Mouse (Mus musculus): ENCODE results near the gene Itga2b. TPM values are rescaled to one million over a fixed set of nuclear protein-coding genes. Genes with fewer than 3 reads are reported as not detected.
"Not testable (repeated sequence)": the region's sequence is repeated elsewhere in the genome, so short reads cannot be mapped to it uniquely, and the experiment has no call there.

Gene Itga2b
- polyA plus RNA-seq, 1 experiment, result 648 TPM

DNA sequence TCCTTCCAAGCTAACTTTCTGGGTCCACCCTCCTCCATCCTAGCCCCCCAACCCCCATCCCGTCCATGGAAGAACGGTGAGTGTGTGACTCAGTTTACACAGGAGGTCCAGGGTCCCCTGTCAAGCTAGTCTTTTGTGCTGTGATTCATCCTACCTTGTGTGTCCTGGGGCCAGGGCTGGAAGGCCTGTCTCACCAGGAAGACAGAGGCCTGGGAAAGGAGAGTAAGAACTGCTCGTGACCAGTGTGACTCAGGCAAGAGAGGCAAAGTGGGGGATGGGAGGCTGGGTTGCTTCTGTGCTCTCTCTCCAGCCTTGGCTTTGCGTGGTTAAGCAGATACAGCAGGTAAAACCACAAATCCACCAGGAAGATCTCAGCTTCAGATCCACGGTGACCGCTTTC lies 45.3 kb downstream of the Itga2b start:
- no peak overlapping the region for H3K27ac ChIP-seq (ENCODE audit: control insufficient read depth, insufficient read depth, low read depth, low read length, poor library complexity)
- TF ChIP-seq CTCF (IDR thresholded peaks at IDR 0.05; ENCODE audit: control insufficient read depth, insufficient read depth, low read length) (no peak), POLR2A (IDR thresholded peaks at IDR 0.05; ENCODE audit: borderline replicate concordance, control insufficient read depth, low read depth, low read length) (no peak)
- H3K4me1 ChIP-seq (ENCODE audit: control insufficient read depth, insufficient read depth, low read length), result no peaks in the 10 kb centered on the region; the same call in 1 of the 2 replicates
- 81% methylated on average over 6 of the region's 6 CpGs for whole genome bisulfite sequencing
- H3K4me3 ChIP-seq (replicated peaks; ENCODE audit: control insufficient read depth, low read depth, low read length), result no peak overlapping the region

DNA sequence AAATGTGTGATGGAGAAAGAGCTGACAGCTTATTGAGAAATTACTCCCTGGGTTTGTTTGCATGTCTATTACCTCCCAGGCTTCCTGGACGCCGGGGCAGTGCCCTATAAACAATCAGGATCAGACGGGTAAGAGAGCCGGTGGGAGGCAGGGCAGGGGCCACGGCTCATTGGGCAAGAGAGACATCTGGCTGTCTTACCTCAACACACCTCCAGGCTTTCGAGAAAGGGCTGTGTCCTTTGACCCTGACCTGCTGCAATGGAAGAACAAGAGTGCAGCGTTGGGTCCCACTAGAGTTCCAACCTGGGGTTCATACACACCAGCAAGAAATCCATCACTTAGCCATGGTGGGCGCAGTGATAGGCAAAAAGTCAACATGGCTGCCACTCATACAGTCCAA lies 48.4 kb downstream of the Itga2b start:
- Histone ChIP-seq H3K4me3 (replicated peaks; ENCODE audit: control insufficient read depth, low read depth, low read length) (no peak overlapping the region), H3K27ac (ENCODE audit: control insufficient read depth, insufficient read depth, low read depth, low read length, poor library complexity) (no peak overlapping the region), H3K4me1 (ENCODE audit: control insufficient read depth, insufficient read depth, low read length) (no peaks in the 10 kb centered on the region)
- WGBS, result 67% methylated on average over 8 of the region's 8 CpGs
- TF ChIP-seq POLR2A (IDR thresholded peaks at IDR 0.05; ENCODE audit: borderline replicate concordance, control insufficient read depth, low read depth, low read length) (no peak), CTCF (IDR thresholded peaks at IDR 0.05; ENCODE audit: control insufficient read depth, insufficient read depth, low read length) (no peak)

DNA sequence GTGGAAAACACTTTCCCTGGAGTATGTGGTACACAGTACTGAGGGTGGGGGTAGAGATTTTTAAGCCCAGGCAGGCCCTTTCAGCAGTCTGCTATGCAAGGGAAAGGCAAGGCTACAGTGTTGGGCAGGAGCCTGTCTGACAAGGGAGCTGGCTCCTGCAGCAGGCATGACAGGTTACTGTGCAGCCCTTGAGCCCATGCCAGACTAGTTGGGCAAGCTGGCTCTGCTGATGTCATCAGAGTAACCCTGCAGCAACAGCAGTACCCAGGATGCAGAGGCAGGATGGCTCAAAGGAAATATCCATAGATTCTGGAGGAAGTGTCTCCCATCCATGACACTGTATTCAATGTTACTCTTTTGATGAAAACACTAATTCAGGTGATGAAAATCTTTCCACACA lies 51.0 kb downstream of the Itga2b start:
- Histone ChIP-seq H3K4me3 (replicated peaks; ENCODE audit: control insufficient read depth, low read depth, low read length) (no peak overlapping the region), H3K4me1 (ENCODE audit: control insufficient read depth, insufficient read depth, low read length) (no peaks in the 10 kb centered on the region), H3K27ac (ENCODE audit: control insufficient read depth, insufficient read depth, low read depth, low read length, poor library complexity) (no peak overlapping the region)
- no peak for TF ChIP-seq POLR2A (IDR thresholded peaks at IDR 0.05; ENCODE audit: borderline replicate concordance, control insufficient read depth, low read depth, low read length)
- TF ChIP-seq CTCF (IDR thresholded peaks at IDR 0.05; ENCODE audit: control insufficient read depth, insufficient read depth, low read length), result no peak

DNA sequence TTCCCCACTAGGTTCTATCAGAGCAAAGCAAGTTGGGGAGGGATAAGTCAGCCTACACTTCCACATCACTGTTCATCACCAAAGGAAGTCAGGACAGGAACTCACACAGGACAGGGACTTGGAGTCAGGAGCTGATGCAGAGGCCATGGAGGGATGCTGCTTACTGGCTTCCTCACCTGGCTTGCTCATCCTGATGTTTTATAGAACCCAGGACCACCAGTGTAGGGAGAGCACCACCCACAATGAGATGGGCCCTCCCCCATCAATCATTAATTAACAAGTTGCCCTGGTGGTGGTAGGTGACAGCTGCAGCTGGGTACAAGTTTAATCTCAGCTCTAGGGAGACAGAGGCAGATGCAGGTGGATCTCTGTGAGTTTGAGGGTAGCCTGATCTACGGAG lies 52.8 kb downstream of the Itga2b start:
- no peak overlapping the region for H3K4me3 ChIP-seq (replicated peaks; ENCODE audit: control insufficient read depth, low read depth, low read length)
- TF ChIP-seq POLR2A (IDR thresholded peaks at IDR 0.05; ENCODE audit: borderline replicate concordance, control insufficient read depth, low read depth, low read length) (no peak), CTCF (IDR thresholded peaks at IDR 0.05; ENCODE audit: control insufficient read depth, insufficient read depth, low read length) (no peak)
- WGBS, result 85% methylated on average over 1 of the region's 1 CpGs

DNA sequence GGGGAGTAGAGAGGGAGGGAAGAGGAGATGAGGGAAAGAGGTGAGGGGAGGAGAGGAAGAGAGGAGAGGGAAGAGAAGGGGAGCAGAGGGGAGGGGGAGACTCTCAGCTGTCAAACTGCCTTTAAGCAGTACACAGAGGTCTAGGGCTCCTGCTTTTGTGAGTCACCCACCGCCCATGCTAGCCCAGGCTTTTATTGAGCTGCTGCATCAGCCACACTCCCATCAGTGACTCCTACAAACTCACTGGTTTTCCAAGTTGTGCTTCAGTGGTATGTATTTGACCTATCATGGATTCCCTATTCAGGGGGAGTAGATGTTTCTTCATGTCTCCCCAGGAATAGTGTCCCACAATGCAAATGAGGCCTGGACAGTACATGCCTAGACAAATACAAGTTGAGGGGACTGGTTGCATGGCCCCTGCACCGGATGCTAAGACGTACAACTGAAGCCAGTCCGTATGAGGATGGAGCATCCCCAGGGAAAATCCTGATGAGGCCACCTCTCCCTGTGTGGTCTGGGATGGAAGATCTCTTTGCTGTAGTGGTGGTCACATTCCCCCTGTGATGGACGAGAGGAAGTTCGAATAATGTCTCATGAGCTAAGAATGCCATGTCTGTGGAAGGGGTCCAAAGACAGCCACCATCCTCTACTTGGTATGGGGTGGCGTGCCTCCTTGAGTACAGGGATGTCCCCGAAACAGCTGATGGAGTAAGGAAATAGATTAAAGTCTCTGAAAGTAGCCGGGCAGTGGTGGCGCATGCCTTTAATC lies 54.7 kb downstream of the Itga2b start:
- TF ChIP-seq CTCF (IDR thresholded peaks at IDR 0.05; ENCODE audit: control insufficient read depth, insufficient read depth, low read length) (no peak), POLR2A (IDR thresholded peaks at IDR 0.05; ENCODE audit: borderline replicate concordance, control insufficient read depth, low read depth, low read length) (no peak)
- Histone ChIP-seq H3K4me1 (ENCODE audit: control insufficient read depth, insufficient read depth, low read length) (peaks cover 2% of the 10 kb centered on the region; the same call in 1 of the 2 replicates), H3K27ac (ENCODE audit: control insufficient read depth, insufficient read depth, low read depth, low read length, poor library complexity) (no peak overlapping the region), H3K4me3 (replicated peaks; ENCODE audit: control insufficient read depth, low read depth, low read length) (no peak overlapping the region)
- WGBS, result 77% methylated on average over 10 of the region's 10 CpGs

More for the DNA sequence above, 52.8 kb downstream of the Itga2b start:
- Histone ChIP-seq H3K27ac (ENCODE audit: control insufficient read depth, insufficient read depth, low read depth, low read length, poor library complexity) (no peak overlapping the region), H3K4me1 (ENCODE audit: control insufficient read depth, insufficient read depth, low read length) (no peaks in the 10 kb centered on the region)

DNA sequence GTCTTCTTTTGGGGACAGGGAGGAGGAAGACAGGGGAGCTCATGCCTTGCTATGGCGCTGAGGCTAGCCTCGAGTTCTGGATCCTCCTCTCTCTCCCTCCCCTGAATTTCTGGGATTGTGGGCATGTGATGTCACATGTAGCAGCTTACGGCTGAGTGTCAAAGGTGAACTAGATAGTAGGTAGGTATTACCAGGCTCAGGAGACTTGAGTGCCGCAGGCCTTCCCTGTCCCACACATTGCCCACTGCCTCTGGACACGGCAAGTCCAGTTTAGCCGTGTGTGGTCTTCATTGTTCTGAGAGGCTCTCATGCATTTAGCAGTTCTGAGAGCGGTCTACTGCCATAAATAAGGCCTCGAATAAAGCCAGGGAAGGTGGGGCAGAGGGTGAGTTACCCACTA lies 56.9 kb downstream of the Itga2b start:
- Histone ChIP-seq H3K27ac (ENCODE audit: control insufficient read depth, insufficient read depth, low read depth, low read length, poor library complexity) (no peak overlapping the region), H3K4me3 (replicated peaks; ENCODE audit: control insufficient read depth, low read depth, low read length) (no peak overlapping the region), H3K4me1 (ENCODE audit: control insufficient read depth, insufficient read depth, low read length) (peaks cover 2% of the 10 kb centered on the region; the same call in 1 of the 2 replicates)
- TF ChIP-seq POLR2A (IDR thresholded peaks at IDR 0.05; ENCODE audit: borderline replicate concordance, control insufficient read depth, low read depth, low read length), result no peak
- no peak for TF ChIP-seq CTCF (IDR thresholded peaks at IDR 0.05; ENCODE audit: control insufficient read depth, insufficient read depth, low read length)
- 81% methylated on average over 8 of the region's 8 CpGs for WGBS

DNA sequence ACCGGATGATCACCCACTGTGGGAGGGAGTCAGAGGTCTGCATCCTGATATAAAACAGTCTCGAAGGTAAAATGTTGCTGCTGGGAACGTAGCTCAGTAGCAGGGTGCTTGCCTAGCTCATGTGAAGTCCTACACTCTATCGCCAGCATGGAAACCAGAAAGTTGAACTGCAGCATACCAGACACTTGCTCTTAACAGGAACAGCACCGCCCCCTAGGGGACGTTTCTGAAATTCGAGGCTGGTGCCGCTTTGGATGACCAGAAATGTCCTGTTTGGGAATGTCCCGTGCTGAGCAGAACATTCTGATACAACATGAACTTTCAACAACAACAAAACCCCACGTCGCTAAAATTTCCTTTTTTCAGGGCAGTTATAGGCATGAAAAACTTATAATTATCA lies 58.2 kb downstream of the Itga2b start:
- H3K4me3 ChIP-seq (replicated peaks; ENCODE audit: control insufficient read depth, low read depth, low read length), result no peak overlapping the region
- WGBS, result 8% methylated on average over 11 of the region's 11 CpGs
- peaks cover 2% of the 10 kb centered on the region; the same call in 1 of the 2 replicates for H3K4me1 ChIP-seq (ENCODE audit: control insufficient read depth, insufficient read depth, low read length)
- H3K27ac ChIP-seq (ENCODE audit: control insufficient read depth, insufficient read depth, low read depth, low read length, poor library complexity), result no peak overlapping the region
- TF ChIP-seq CTCF (IDR thresholded peaks at IDR 0.05; ENCODE audit: control insufficient read depth, insufficient read depth, low read length), result peak; percentile 88
- TF ChIP-seq POLR2A (IDR thresholded peaks at IDR 0.05; ENCODE audit: borderline replicate concordance, control insufficient read depth, low read depth, low read length), result no peak

DNA sequence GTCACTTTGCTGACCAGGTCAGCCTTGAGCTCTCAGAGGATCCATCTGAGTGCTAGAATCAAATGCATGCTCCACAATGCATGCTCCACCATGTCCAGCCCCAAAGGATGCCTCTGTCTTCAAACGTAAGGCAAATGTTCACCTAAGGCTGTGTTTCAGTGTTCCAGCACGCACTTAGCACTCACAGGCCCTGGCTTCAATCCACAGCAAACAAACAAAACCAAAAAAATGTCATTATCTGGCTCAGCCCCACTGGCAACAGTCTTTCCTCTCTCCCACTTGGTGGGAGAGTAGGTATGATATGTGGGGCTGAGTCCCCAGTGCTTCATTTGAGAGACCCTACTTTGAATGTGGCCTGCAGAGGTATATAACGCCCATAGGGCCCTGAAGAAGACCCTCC lies 58.9 kb downstream of the Itga2b start:
- H3K27ac ChIP-seq (ENCODE audit: control insufficient read depth, insufficient read depth, low read depth, low read length, poor library complexity), result no peak overlapping the region
- peaks cover 2% of the 10 kb centered on the region; the same call in 1 of the 2 replicates for H3K4me1 ChIP-seq (ENCODE audit: control insufficient read depth, insufficient read depth, low read length)
- TF ChIP-seq CTCF (IDR thresholded peaks at IDR 0.05; ENCODE audit: control insufficient read depth, insufficient read depth, low read length), result no peak
- TF ChIP-seq POLR2A (IDR thresholded peaks at IDR 0.05; ENCODE audit: borderline replicate concordance, control insufficient read depth, low read depth, low read length), result no peak
- WGBS, result 77% methylated on average over 3 of the region's 3 CpGs
- no peak overlapping the region for H3K4me3 ChIP-seq (replicated peaks; ENCODE audit: control insufficient read depth, low read depth, low read length)

DNA sequence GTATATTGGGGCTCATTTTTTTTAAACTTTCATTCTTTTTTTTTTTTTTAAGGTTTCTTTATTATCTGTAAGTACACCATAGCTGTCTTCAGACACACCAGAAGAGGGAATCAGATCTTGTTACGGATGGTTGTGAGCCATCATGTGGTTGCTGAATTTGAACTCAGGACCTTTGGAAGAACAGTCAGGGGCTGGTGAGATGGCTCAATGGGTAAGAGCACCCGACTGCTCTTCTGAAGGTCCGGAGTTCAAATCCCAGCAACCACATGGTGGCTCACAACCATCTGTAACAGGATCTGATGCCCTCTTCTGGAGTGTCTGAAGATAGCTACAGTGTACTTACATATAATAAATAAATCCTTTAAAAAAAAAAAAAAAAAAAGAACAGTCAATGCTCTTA lies 59.6 kb downstream of the Itga2b start:
- not testable (repeated sequence) for H3K27ac ChIP-seq (ENCODE audit: control insufficient read depth, insufficient read depth, low read depth, low read length, poor library complexity); H3K4me1 ChIP-seq (ENCODE audit: control insufficient read depth, insufficient read depth, low read length)
- 80% methylated on average over 3 of the region's 3 CpGs for WGBS

More for the DNA sequence above, 59.6 kb downstream of the Itga2b start:
- H3K4me3 ChIP-seq (replicated peaks; ENCODE audit: control insufficient read depth, low read depth, low read length), result not testable (repeated sequence)

Data from bone marrow, adult 2 months (tissue).